Mouse (Mus musculus): ENCODE results near the gene Slc16a10.
A peak's percentile ranks its signal among the peaks of the same experiment; 100 is the strongest.

Gene Slc16a10

GRCm38 (mm10) chr10:40082668-40083067 is 59.4 kb downstream of the Slc16a10 start:
- no peak for DNase-seq (ENCODE audit: low read depth, low spot score)
- no peaks in the 10 kb centered on the region for H3K36me3 ChIP-seq (ENCODE audit: control insufficient read depth, insufficient read depth, low read length, poor library complexity, severe bottlenecking)
- H3K27me3 ChIP-seq (ENCODE audit: control insufficient read depth, insufficient read depth, low read length, poor library complexity, severe bottlenecking) = no peaks in the 10 kb centered on the region

- no peaks in the 10 kb centered on the region for H3K36me3 ChIP-seq (ENCODE audit: control insufficient read depth, insufficient read depth, low read length, poor library complexity, severe bottlenecking)
- no peaks in the 10 kb centered on the region for H3K27me3 ChIP-seq (ENCODE audit: control insufficient read depth, insufficient read depth, low read length, poor library complexity, severe bottlenecking)
- DNase-seq (ENCODE audit: low read depth, low spot score) = no peak
Measured at GRCm38 (mm10) chr10:40080533-40080932, 61.5 kb downstream of the Slc16a10 start.

GRCm38 (mm10) chr10:40079256-40079655 is 62.8 kb downstream of the Slc16a10 start:
- no peaks in the 10 kb centered on the region for H3K36me3 ChIP-seq (ENCODE audit: control insufficient read depth, insufficient read depth, low read length, poor library complexity, severe bottlenecking)
- DNase-seq (ENCODE audit: low read depth, low spot score) = no peak
- H3K27me3 ChIP-seq (ENCODE audit: control insufficient read depth, insufficient read depth, low read length, poor library complexity, severe bottlenecking) = no peaks in the 10 kb centered on the region

GRCm38 (mm10) chr10:40077960-40078353 is 64.1 kb downstream of the Slc16a10 start:
- H3K27me3 ChIP-seq (ENCODE audit: control insufficient read depth, insufficient read depth, low read length, poor library complexity, severe bottlenecking) = no peaks in the 10 kb centered on the region
- no peak for DNase-seq (ENCODE audit: low read depth, low spot score)
- no peaks in the 10 kb centered on the region for H3K36me3 ChIP-seq (ENCODE audit: control insufficient read depth, insufficient read depth, low read length, poor library complexity, severe bottlenecking)

GRCm38 (mm10) chr10:40077346-40077959 is 64.6 kb downstream of the Slc16a10 start:
- no peaks in the 10 kb centered on the region for H3K27me3 ChIP-seq (ENCODE audit: control insufficient read depth, insufficient read depth, low read length, poor library complexity, severe bottlenecking)

GRCm38 (mm10) chr10:40073608-40074007 is 68.5 kb downstream of the Slc16a10 start:
- no peaks in the 10 kb centered on the region for H3K36me3 ChIP-seq (ENCODE audit: control insufficient read depth, insufficient read depth, low read length, poor library complexity, severe bottlenecking)
- no peak for DNase-seq (ENCODE audit: low read depth, low spot score)
- H3K27me3 ChIP-seq (ENCODE audit: control insufficient read depth, insufficient read depth, low read length, poor library complexity, severe bottlenecking) = no peaks in the 10 kb centered on the region

More at GRCm38 (mm10) chr10:40077346-40077959, 64.6 kb downstream of the Slc16a10 start:
- DNase-seq (ENCODE audit: low read depth, low spot score) = no peak
- H3K36me3 ChIP-seq (ENCODE audit: control insufficient read depth, insufficient read depth, low read length, poor library complexity, severe bottlenecking) = no peaks in the 10 kb centered on the region

- no peak for DNase-seq (ENCODE audit: low read depth, low spot score)
- Histone ChIP-seq H3K27me3 (ENCODE audit: control insufficient read depth, insufficient read depth, low read length, poor library complexity, severe bottlenecking) (no peaks in the 10 kb centered on the region), H3K36me3 (ENCODE audit: control insufficient read depth, insufficient read depth, low read length, poor library complexity, severe bottlenecking) (no peaks in the 10 kb centered on the region)
Measured at GRCm38 (mm10) chr10:40070684-40071083, 71.4 kb downstream of the Slc16a10 start.

GRCm38 (mm10) chr10:40069270-40069669 is 72.8 kb downstream of the Slc16a10 start:
- Histone ChIP-seq H3K36me3 (ENCODE audit: control insufficient read depth, insufficient read depth, low read length, poor library complexity, severe bottlenecking) (no peaks in the 10 kb centered on the region), H3K27me3 (ENCODE audit: control insufficient read depth, insufficient read depth, low read length, poor library complexity, severe bottlenecking) (no peaks in the 10 kb centered on the region)
- DNase-seq (ENCODE audit: low read depth, low spot score) = no peak

- Histone ChIP-seq H3K27me3 (ENCODE audit: control insufficient read depth, insufficient read depth, low read length, poor library complexity, severe bottlenecking) (no peaks in the 10 kb centered on the region), H3K36me3 (ENCODE audit: control insufficient read depth, insufficient read depth, low read length, poor library complexity, severe bottlenecking) (no peaks in the 10 kb centered on the region)
- peak; percentile 43 for DNase-seq (ENCODE audit: low read depth, low spot score)
Measured at GRCm38 (mm10) chr10:40068595-40068994, 73.5 kb downstream of the Slc16a10 start.

GRCm38 (mm10) chr10:40067529-40067928 is 74.5 kb downstream of the Slc16a10 start:
- no peak for DNase-seq (ENCODE audit: low read depth, low spot score)
- no peaks in the 10 kb centered on the region for H3K36me3 ChIP-seq (ENCODE audit: control insufficient read depth, insufficient read depth, low read length, poor library complexity, severe bottlenecking)
- no peaks in the 10 kb centered on the region for H3K27me3 ChIP-seq (ENCODE audit: control insufficient read depth, insufficient read depth, low read length, poor library complexity, severe bottlenecking)

- no peaks in the 10 kb centered on the region for H3K27me3 ChIP-seq (ENCODE audit: control insufficient read depth, insufficient read depth, low read length, poor library complexity, severe bottlenecking)
- DNase-seq (ENCODE audit: low read depth, low spot score) = no peak
- H3K36me3 ChIP-seq (ENCODE audit: control insufficient read depth, insufficient read depth, low read length, poor library complexity, severe bottlenecking) = no peaks in the 10 kb centered on the region
Measured at GRCm38 (mm10) chr10:40067071-40067470, 75.0 kb downstream of the Slc16a10 start.

- no peak for DNase-seq (ENCODE audit: low read depth, low spot score)
- H3K27me3 ChIP-seq (ENCODE audit: control insufficient read depth, insufficient read depth, low read length, poor library complexity, severe bottlenecking) = no peaks in the 10 kb centered on the region
- no peaks in the 10 kb centered on the region for H3K36me3 ChIP-seq (ENCODE audit: control insufficient read depth, insufficient read depth, low read length, poor library complexity, severe bottlenecking)
Measured at GRCm38 (mm10) chr10:40065357-40065756, 76.7 kb downstream of the Slc16a10 start.

GRCm38 (mm10) chr10:40063291-40063890 is 78.7 kb downstream of the Slc16a10 start:
- DNase-seq (ENCODE audit: low read depth, low spot score) = no peak
- Histone ChIP-seq H3K27me3 (ENCODE audit: control insufficient read depth, insufficient read depth, low read length, poor library complexity, severe bottlenecking) (no peaks in the 10 kb centered on the region), H3K36me3 (ENCODE audit: control insufficient read depth, insufficient read depth, low read length, poor library complexity, severe bottlenecking) (no peaks in the 10 kb centered on the region)

- no peaks in the 10 kb centered on the region for H3K36me3 ChIP-seq (ENCODE audit: control insufficient read depth, insufficient read depth, low read length, poor library complexity, severe bottlenecking)
- no peak for DNase-seq (ENCODE audit: low read depth, low spot score)
- no peaks in the 10 kb centered on the region for H3K27me3 ChIP-seq (ENCODE audit: control insufficient read depth, insufficient read depth, low read length, poor library complexity, severe bottlenecking)
Measured at GRCm38 (mm10) chr10:40062812-40063211, 79.2 kb downstream of the Slc16a10 start.

GRCm38 (mm10) chr10:40061926-40062325 is 80.1 kb downstream of the Slc16a10 start:
- Histone ChIP-seq H3K36me3 (ENCODE audit: control insufficient read depth, insufficient read depth, low read length, poor library complexity, severe bottlenecking) (no peaks in the 10 kb centered on the region), H3K27me3 (ENCODE audit: control insufficient read depth, insufficient read depth, low read length, poor library complexity, severe bottlenecking) (no peaks in the 10 kb centered on the region)
- DNase-seq (ENCODE audit: low read depth, low spot score) = no peak

GRCm38 (mm10) chr10:40058786-40059120 is 83.3 kb downstream of the Slc16a10 start:
- no peaks in the 10 kb centered on the region for H3K27me3 ChIP-seq (ENCODE audit: control insufficient read depth, insufficient read depth, low read length, poor library complexity, severe bottlenecking)
- DNase-seq (ENCODE audit: low read depth, low spot score) = no peak
- no peaks in the 10 kb centered on the region for H3K36me3 ChIP-seq (ENCODE audit: control insufficient read depth, insufficient read depth, low read length, poor library complexity, severe bottlenecking)
